Mouse (Mus musculus): ENCODE measurements at regions not wholly inside any gene's neighbourhood (a gene's known extent, or its start where the extent isn't known, plus 50 kb on each side); places are given as distances from the start of the nearest gene placed in this dataset.

- Histone ChIP-seq H3K36me3 (ENCODE audit: control insufficient read depth, insufficient read depth, low read length, poor library complexity, severe bottlenecking) (no peaks in the 10 kb centered on the region), H3K27me3 (ENCODE audit: control insufficient read depth, insufficient read depth, low read length, poor library complexity, severe bottlenecking) (no peaks in the 10 kb centered on the region)
- DNase-seq (ENCODE audit: low read depth, low spot score), result no peak
Observed at GRCm38 (mm10) chr14:105615766-105616165, 280.9 kb downstream of the Spry2 start.

- no peak for DNase-seq (ENCODE audit: low read depth, low spot score)
- no peaks in the 10 kb centered on the region for H3K27me3 ChIP-seq (ENCODE audit: control insufficient read depth, insufficient read depth, low read length, poor library complexity, severe bottlenecking)
Observed at GRCm38 (mm10) chr14:105612794-105613193, 283.8 kb downstream of the Spry2 start.

DNA sequence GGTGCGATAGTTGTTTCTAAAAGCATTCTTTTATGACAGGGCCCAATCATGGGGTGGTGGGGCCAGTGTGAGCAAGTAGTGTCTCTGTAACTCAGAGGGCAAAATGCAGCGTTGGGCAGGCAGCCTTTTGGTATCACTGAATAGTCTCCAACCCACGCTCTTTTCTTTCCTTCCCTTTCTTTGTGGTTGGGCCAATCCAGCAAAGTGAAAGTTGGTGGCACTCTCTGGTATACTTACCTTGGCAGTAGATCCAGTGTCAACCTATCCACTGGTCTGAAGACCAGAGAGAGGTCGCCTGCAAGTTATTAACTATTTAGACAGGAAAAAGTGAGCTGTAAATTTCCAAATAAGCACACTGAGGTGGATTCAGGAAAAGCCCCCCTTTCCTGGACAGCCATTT is 287.8 kb downstream of the Spry2 start:
- no peaks in the 10 kb centered on the region for H3K27me3 ChIP-seq (ENCODE audit: control insufficient read depth, insufficient read depth, low read length, poor library complexity, severe bottlenecking)
- H3K36me3 ChIP-seq (ENCODE audit: control insufficient read depth, insufficient read depth, low read length, poor library complexity, severe bottlenecking), result no peaks in the 10 kb centered on the region
- DNase-seq (ENCODE audit: low read depth, low spot score), result no peak

More at GRCm38 (mm10) chr14:105612794-105613193, 283.8 kb downstream of the Spry2 start:
- H3K36me3 ChIP-seq (ENCODE audit: control insufficient read depth, insufficient read depth, low read length, poor library complexity, severe bottlenecking), result no peaks in the 10 kb centered on the region

- no peak for DNase-seq (ENCODE audit: low read depth, low spot score)
- no peaks in the 10 kb centered on the region for H3K27me3 ChIP-seq (ENCODE audit: control insufficient read depth, insufficient read depth, low read length, poor library complexity, severe bottlenecking)
- H3K36me3 ChIP-seq (ENCODE audit: control insufficient read depth, insufficient read depth, low read length, poor library complexity, severe bottlenecking), result no peaks in the 10 kb centered on the region
Observed at GRCm38 (mm10) chr14:105606551-105606950, 290.1 kb downstream of the Spry2 start.

GRCm38 (mm10) chr14:105604451-105604850 is 292.2 kb downstream of the Spry2 start:
- H3K36me3 ChIP-seq (ENCODE audit: control insufficient read depth, insufficient read depth, low read length, poor library complexity, severe bottlenecking), result no peaks in the 10 kb centered on the region
- no peaks in the 10 kb centered on the region for H3K27me3 ChIP-seq (ENCODE audit: control insufficient read depth, insufficient read depth, low read length, poor library complexity, severe bottlenecking)
- no peak for DNase-seq (ENCODE audit: low read depth, low spot score)

DNA sequence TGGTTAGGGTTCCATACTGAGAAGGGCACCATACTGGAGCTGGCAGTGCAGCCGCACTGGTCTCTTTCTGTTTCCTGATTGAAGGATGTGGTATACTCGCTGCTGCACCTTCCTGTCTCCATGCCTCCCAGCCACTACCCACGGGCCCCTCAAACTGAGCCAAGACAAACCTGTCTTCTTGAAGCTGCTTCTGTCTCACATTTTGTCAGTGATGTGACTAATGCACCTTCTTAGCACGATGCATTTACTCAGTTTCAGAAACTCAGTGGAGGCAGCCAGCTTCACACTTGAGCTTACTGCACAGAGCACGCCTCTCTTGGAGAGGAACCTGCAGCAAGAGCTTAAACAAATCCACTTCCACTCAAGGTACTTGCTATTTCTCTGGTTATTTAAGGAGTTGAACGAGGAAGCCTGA is 293.6 kb downstream of the Spry2 start:
- Histone ChIP-seq H3K36me3 (ENCODE audit: control insufficient read depth, insufficient read depth, low read length, poor library complexity, severe bottlenecking) (no peaks in the 10 kb centered on the region), H3K27me3 (ENCODE audit: control insufficient read depth, insufficient read depth, low read length, poor library complexity, severe bottlenecking) (no peaks in the 10 kb centered on the region)
- no peak for DNase-seq (ENCODE audit: low read depth, low spot score)

DNA sequence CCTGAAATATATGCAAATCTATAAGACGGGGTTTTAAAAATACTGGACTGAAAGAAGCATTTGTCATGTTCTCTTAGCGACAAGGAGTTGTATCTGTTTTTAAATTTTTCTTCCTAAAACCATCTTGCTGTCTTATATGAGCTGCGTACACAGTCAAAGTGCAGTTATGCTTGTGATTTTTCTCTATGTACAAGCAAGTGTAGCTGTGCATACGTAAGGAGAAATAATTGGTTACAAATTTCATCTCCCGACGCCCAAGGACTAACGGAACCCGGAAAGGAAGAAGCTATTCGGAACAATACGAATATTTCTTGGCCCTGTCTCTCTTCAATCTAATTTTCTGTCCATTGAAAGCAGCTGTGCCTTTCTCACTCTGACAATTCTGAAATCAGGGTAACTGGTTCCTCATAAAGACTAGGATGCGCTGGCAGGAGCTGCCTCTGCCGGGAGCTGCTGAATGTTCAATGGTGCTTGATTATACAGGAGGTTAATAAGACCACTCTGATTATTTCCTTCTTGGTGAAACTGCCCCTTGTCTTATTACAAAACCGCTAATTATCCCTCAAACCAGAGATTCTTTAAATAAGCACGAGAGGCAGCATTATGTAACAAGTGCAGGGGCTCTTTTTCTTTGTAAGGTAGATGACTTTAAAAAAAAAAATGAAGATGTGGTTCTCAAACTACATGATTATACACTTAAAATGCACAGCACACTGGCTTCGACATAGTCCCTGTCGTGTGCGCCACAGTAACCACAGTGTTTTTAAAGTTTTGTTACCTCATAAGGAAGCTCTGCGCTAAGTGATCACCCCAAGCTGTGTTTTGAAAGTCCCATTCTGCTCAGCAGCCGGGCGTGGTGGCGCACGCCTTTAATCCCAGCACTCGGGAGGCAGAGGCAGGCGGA is 296.8 kb downstream of the Spry2 start:
- no peak for DNase-seq (ENCODE audit: low read depth, low spot score)
- Histone ChIP-seq H3K27me3 (ENCODE audit: control insufficient read depth, insufficient read depth, low read length, poor library complexity, severe bottlenecking) (no peaks in the 10 kb centered on the region), H3K36me3 (ENCODE audit: control insufficient read depth, insufficient read depth, low read length, poor library complexity, severe bottlenecking) (no peaks in the 10 kb centered on the region)

GRCm38 (mm10) chr14:105589751-105590150 is 306.9 kb downstream of the Spry2 start:
- Histone ChIP-seq H3K27me3 (ENCODE audit: control insufficient read depth, insufficient read depth, low read length, poor library complexity, severe bottlenecking) (no peaks in the 10 kb centered on the region), H3K36me3 (ENCODE audit: control insufficient read depth, insufficient read depth, low read length, poor library complexity, severe bottlenecking) (no peaks in the 10 kb centered on the region)
- DNase-seq (ENCODE audit: low read depth, low spot score), result no peak

DNA sequence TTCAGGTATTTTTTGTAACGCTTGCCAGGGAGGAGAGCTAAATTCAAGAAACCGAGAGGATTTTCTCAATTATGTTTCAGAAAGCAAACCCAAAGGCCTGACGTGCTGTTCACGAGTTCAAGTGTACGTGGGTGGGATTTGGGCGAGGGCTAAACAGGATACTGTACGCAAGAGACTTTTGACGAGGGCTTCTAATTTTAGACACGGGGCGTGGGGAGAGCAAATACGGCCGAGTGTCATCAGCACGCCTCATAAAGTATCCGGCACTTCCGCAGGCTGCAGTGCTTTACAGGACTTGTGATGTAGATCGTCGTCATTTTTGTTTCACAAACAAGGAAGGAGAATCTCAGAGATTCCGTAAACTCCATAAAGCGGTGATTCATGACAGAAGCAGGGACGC is 307.4 kb downstream of the Spry2 start:
- Histone ChIP-seq H3K36me3 (ENCODE audit: control insufficient read depth, insufficient read depth, low read length, poor library complexity, severe bottlenecking) (no peaks in the 10 kb centered on the region), H3K27me3 (ENCODE audit: control insufficient read depth, insufficient read depth, low read length, poor library complexity, severe bottlenecking) (no peaks in the 10 kb centered on the region)
- no peak for DNase-seq (ENCODE audit: low read depth, low spot score)

DNA sequence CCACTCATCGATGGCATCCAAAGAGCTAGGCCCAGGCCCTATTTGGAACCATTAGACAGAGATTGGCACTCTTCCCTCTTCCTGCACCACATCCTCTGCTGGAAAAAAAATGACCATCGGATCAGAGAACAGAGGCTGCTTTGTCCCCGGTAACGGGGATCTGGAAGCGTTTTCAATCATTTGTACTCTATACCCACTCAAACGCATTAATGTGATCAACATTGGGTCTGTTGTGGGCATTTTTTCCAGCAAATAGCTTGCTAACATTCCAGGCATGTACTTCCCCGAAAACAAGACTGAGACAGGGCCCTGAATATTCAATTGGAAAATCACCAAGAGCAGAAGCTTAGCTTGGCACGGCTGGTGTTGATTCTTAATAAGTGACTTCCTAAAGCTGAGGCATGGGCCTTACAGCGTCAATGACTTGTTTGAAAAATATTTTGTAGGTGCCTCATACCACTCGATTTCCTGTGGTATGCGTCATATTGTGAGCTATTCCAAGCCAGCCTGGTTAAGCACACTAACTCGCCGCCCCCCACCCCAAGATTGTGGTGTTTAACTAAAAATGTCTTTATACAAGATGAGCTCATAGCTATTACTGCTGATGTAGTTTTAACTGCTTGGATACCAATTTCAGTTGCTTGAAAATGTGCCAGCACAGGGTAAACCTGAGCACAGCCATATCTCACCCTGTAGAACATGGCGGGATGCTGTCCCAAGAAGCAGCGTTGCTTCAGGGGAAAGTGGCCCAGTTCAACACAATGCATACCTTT is 308.0 kb downstream of the Spry2 start:
- no peaks in the 10 kb centered on the region for H3K27me3 ChIP-seq (ENCODE audit: control insufficient read depth, insufficient read depth, low read length, poor library complexity, severe bottlenecking)
- H3K36me3 ChIP-seq (ENCODE audit: control insufficient read depth, insufficient read depth, low read length, poor library complexity, severe bottlenecking), result no peaks in the 10 kb centered on the region
- no peak for DNase-seq (ENCODE audit: low read depth, low spot score)

- Histone ChIP-seq H3K27me3 (ENCODE audit: control insufficient read depth, insufficient read depth, low read length, poor library complexity, severe bottlenecking) (no peaks in the 10 kb centered on the region), H3K36me3 (ENCODE audit: control insufficient read depth, insufficient read depth, low read length, poor library complexity, severe bottlenecking) (no peaks in the 10 kb centered on the region)
- DNase-seq (ENCODE audit: low read depth, low spot score), result no peak
Observed at GRCm38 (mm10) chr14:105588029-105588390, 308.6 kb downstream of the Spry2 start.

DNA sequence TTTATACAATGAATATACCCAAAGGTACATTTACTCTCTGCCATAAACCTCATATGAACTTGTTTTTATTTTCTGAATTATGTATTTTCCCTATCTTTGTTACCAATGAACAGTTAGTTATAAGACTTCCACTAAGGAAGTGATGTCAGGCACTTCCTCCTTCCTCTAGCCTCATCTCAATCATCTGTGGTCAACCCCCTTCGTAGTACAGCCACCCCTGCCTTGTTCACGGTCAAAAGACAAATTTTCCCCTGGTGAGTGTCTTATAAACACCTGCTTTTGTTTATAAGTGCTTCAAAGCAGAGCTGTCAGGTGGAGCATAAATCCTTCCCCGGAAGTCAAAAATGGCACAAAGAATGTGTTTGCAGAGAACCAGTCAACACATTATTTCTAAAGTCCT is 312.0 kb downstream of the Spry2 start:
- peak; percentile 22 for DNase-seq (ENCODE audit: low read depth, low spot score)
- Histone ChIP-seq H3K36me3 (ENCODE audit: control insufficient read depth, insufficient read depth, low read length, poor library complexity, severe bottlenecking) (no peaks in the 10 kb centered on the region), H3K27me3 (ENCODE audit: control insufficient read depth, insufficient read depth, low read length, poor library complexity, severe bottlenecking) (no peaks in the 10 kb centered on the region)

- no peak for DNase-seq (ENCODE audit: low read depth, low spot score)
- H3K27me3 ChIP-seq (ENCODE audit: control insufficient read depth, insufficient read depth, low read length, poor library complexity, severe bottlenecking), result no peaks in the 10 kb centered on the region
- no peaks in the 10 kb centered on the region for H3K36me3 ChIP-seq (ENCODE audit: control insufficient read depth, insufficient read depth, low read length, poor library complexity, severe bottlenecking)
Observed at GRCm38 (mm10) chr14:105583497-105583896, 313.1 kb downstream of the Spry2 start.

- H3K27me3 ChIP-seq (ENCODE audit: control insufficient read depth, insufficient read depth, low read length, poor library complexity, severe bottlenecking), result no peaks in the 10 kb centered on the region
- H3K36me3 ChIP-seq (ENCODE audit: control insufficient read depth, insufficient read depth, low read length, poor library complexity, severe bottlenecking), result no peaks in the 10 kb centered on the region
- DNase-seq (ENCODE audit: low read depth, low spot score), result no peak
Observed at GRCm38 (mm10) chr14:105576266-105576665, 317.9 kb downstream of the Ndfip2 start.

Data from splenic B cell, adult 2 months (primary cell).